In the genomic region with DNA sequence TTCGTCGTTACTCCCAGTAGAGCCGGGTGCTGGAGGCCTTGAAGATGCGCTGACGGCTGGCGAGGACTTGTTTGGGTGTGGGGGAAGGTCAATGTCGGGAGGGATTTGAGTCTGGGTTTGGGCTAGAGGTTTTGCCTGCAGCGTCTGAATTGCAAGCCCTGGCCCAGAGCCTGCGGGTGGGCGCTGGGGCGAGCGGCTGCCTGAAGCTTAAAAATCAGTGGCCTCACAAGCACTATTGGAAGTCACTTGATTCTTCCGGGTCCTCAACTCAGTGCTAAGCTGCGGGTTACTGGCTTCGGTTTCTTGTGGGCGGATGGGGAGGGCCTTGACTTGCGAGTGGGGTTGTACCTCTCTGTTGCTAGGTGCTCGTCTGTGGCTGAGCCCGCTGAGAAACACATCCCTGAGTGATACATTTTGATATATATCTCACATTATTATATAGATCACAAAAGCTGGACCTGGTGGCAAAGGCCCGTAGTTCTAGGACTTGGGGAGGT, we compare ENCODE assay signal across 11 mouse cellular contexts. TPM values are rescaled to one million over a fixed set of nuclear protein-coding genes. Genes with fewer than 3 reads are reported as not detected.
DNase-seq lines count a peak whose midpoint lies in the region; TF ChIP-seq lines count a peak whose summit lies in the region.
"Had no signal": no experiment of that assay in that cellular context is flagged by ENCODE, and none has a peak within 500 bp of the region (broad histone marks: within the 10 kb centered on the region; RNA-seq: fewer than 3 reads in every experiment).

No protein-coding gene starts in this region.

- peak overlapping the region; percentile 69 for H3K27ac ChIP-seq in spleen, adult 2 months (ENCODE audit: insufficient read depth, low read length)
- H3K27ac ChIP-seq: liver, embryonic 14.5 days had no signal

- no peak overlapping the region for H3K4me3 ChIP-seq in spleen, adult 2 months (ENCODE audit: extremely low read depth, insufficient read depth, insufficient read length)

- intact Hi-C loops in heart, postnatal 10 days (cut with DNase I), result no loop called here

- no peak for TF ChIP-seq POLR2A in spleen, adult 2 months (IDR thresholded peaks at IDR 0.05; ENCODE audit: low read depth, low read length)

- H3K4me1 ChIP-seq in spleen, adult 2 months (ENCODE audit: control insufficient read depth, insufficient read depth, insufficient read length), result no peaks in the 10 kb centered on the region; the same call in 1 of the 2 replicates

- peak; percentile 79 for DNase-seq in heart, adult 11 months
- DNase-seq in heart, postnatal 10 days, result no peak
- peak; percentile 22 to 45 for DNase-seq in spleen, adult 2 months (ENCODE audit: low read depth in 1 of 2, low spot score in 2 of 2)
- DNase-seq in spleen, postnatal 4 days (ENCODE audit: low spot score in 2 of 2), result no peak
- peak; percentile 89 for DNase-seq in induced T-regulatory cell, adult 2 months (ENCODE audit: low read depth)
- DNase-seq in thymus, postnatal 25 days, result peak; percentile 62
- no peak for DNase-seq in cerebellum, postnatal 36 days
- no peak for DNase-seq in right cerebral cortex, postnatal 25 days
- DNase-seq: kidney, adult 2 months had no signal

- 43% methylated on average over 20 of the region's 20 CpGs for WGBS in spleen, adult 2 months

- no peaks in the 10 kb centered on the region for H3K27me3 ChIP-seq in spleen, adult 2 months (ENCODE audit: control insufficient read depth, insufficient read depth, low read length)

- TF ChIP-seq CTCF in spleen, adult 2 months (IDR thresholded peaks at IDR 0.05; ENCODE audit: extremely low read depth, insufficient read depth, insufficient read length, insufficient replicate concordance), result no peak

- no peaks in the 10 kb centered on the region for H3K36me3 ChIP-seq in spleen, adult 2 months (ENCODE audit: control insufficient read depth, insufficient read depth, low read length)

RNA-seq across cellular contexts. Expression of gene Tdgf1, which starts 0.6 kb away (rescaled TPM):
- total RNA-seq in heart, postnatal 10 days (2021), result not detected
- polyA plus RNA-seq in spleen, adult 2 months (2012; rRNA removed), result 0.08 and 0.14 TPM in 2 replicates
- polyA plus RNA-seq: C2C12; kidney, adult 2 months; liver, embryonic 14.5 days had no signal

RNA-seq across cellular contexts. Expression of gene Lrrc2, which starts 4.7 kb away (rescaled TPM):
- total RNA-seq in heart, postnatal 10 days (2021), result 10 to 100 TPM; 39.8 to 49.0 TPM
- 0.02 TPM in 1 of 2 replicates, not detected in the other for polyA plus RNA-seq in spleen, adult 2 months (2012; rRNA removed)

RNA-seq across cellular contexts. Expression of gene Fam240a, which starts 29.9 kb away (rescaled TPM):
- not detected for total RNA-seq in heart, postnatal 10 days (2021)
- 0.25 and 0.35 TPM in 2 replicates for polyA plus RNA-seq in spleen, adult 2 months (2012; rRNA removed)
- polyA plus RNA-seq: C2C12; kidney, adult 2 months; liver, embryonic 14.5 days had no signal

RNA-seq across cellular contexts. Expression of gene Rtp3, which starts 43.8 kb away (rescaled TPM):
- 1 to 10 TPM; 2.4 to 2.8 TPM for total RNA-seq in heart, postnatal 10 days (2021)
- 1.5 and 2.0 TPM in 2 replicates for polyA plus RNA-seq in spleen, adult 2 months (2012; rRNA removed)
- polyA plus RNA-seq: C2C12 had no signal

Comparison
In these comparisons a context has a peak if more than half of its experiments do, and no peak if none do; other contexts are left out.
1. DNase-seq: peak in heart, adult 11 months (single experiment), spleen, adult 2 months (2 of 2), induced T-regulatory cell, adult 2 months (single experiment) and thymus, postnatal 25 days (single experiment); none in heart, postnatal 10 days (0 of 2), spleen, postnatal 4 days (0 of 2), cerebellum, postnatal 36 days (0 of 2) and right cerebral cortex, postnatal 25 days (single experiment).